ENCODE assay signal across 8 mouse cellular contexts in the genomic region with DNA sequence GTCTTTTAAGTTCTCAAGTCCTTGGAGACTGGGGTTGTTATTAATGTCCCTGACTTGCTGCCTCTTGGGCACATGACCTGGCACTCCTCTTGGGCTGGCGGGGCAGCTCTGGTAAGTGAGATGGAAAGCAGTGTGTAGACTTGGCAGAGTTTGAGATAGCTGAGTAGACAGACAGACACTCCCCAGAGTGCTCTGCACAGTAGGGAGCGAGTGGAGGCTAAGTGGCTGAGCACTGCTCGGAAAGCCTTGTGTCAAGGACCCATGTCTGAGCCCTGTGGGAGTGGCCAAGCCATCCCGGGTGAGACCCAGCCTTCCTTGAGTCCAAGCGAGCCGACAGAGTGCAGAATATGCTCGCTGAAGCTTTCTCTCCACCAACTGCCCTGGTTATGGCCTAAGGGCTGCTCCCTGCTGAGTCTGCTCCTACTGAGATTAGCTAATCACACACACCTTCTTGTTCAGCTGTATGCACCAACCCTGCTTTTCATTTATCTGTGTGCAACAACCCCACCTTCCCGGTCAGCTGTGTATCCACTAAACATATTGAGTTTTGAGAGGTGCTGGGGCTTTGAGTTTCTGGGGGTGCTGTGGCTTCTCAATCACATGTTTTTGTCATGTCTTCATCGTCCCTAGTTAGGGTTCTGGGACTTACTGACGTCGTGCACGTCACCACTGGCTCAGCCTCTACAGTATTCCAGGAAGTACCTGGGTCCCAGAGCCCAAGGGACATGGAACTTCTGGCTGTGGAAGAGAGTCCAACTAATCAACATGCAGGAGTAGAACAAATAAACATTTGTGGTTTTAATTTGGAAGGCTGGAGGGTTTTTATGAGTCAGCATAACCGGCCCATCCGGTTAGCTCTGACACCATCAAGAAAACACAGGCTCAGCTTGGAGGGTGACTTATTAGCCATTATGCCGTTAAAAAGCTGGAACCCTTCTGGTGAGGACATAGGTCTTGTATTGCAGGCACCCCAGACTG. TPM values are rescaled to one million over a fixed set of nuclear protein-coding genes. Genes with fewer than 3 reads are reported as not detected.
DNase-seq lines count a peak whose midpoint lies in the region; ATAC-seq lines count a peak whose summit lies in the region.

No protein-coding gene starts in this region.

- peak; percentile 36 to 74 for DNase-seq in urinary bladder, adult 18-20 months (ENCODE audit: low spot score in 2 of 2)
- no peak for DNase-seq in urinary bladder, adult 2 months (ENCODE audit: low spot score)
- peak; percentile 89 for DNase-seq in fibroblast of lung, adult 2 months (ENCODE audit: low read depth)
- DNase-seq in kidney, postnatal 36 days: peak; percentile 68 to 78
- DNase-seq in spleen, postnatal 10 days (ENCODE audit: low spot score in 2 of 2): peak; percentile 84
- DNase-seq in right cerebral cortex, postnatal 10 days (ENCODE audit: low spot score in 2 of 2): no peak

- no peaks in the 10 kb centered on the region for H3K27me3 ChIP-seq in midbrain, embryonic 16.5 days (ENCODE audit: control insufficient read depth, insufficient read depth, low read depth, low read length)

- no peaks in the 10 kb centered on the region for H3K9me3 ChIP-seq in midbrain, embryonic 16.5 days (replicated peaks; ENCODE audit: control insufficient read depth, low read length, poor library complexity, severe bottlenecking)

- no peak overlapping the region for H3K27ac ChIP-seq in midbrain, embryonic 16.5 days (ENCODE audit: low read length)

- no peak overlapping the region for H3K9ac ChIP-seq in midbrain, embryonic 16.5 days (ENCODE audit: low read depth, low read length)

- H3K36me3 ChIP-seq in midbrain, embryonic 16.5 days (ENCODE audit: control insufficient read depth, insufficient read depth, low read length): no peaks in the 10 kb centered on the region

- 75% methylated on average over 15 of the region's 15 CpGs for whole genome bisulfite sequencing in midbrain, embryonic 16.5 days

- H3K4me3 ChIP-seq in midbrain, embryonic 16.5 days (ENCODE audit: low read depth, low read length): no peak overlapping the region

- no peaks in the 10 kb centered on the region for H3K4me1 ChIP-seq in midbrain, embryonic 16.5 days (ENCODE audit: control insufficient read depth, insufficient read depth, low read length)

- ATAC-seq in granulocyte monocyte progenitor cell, adult 5-6 weeks (replicated peaks; ENCODE audit: poor library complexity, severe bottlenecking): no peak
- no peak for ATAC-seq in midbrain, embryonic 16.5 days

- H3K4me2 ChIP-seq in midbrain, embryonic 16.5 days (ENCODE audit: low read length): no peak overlapping the region

RNA-seq across cellular contexts. Expression of gene Cx3cl1, which starts 16.0 kb away (rescaled TPM):
- polyA plus RNA-seq in urinary bladder, adult 2 months (2012; rRNA removed): 20.6 and 27.3 TPM in 2 replicates
- total RNA-seq in granulocyte monocyte progenitor cell, adult 5-6 weeks (2014; fragmentation: Nextera tagmentation): 0.19 and 1.3 TPM in 2 replicates
- not detected in 2 replicates for total RNA-seq in granulocyte monocyte progenitor cell, adult 5-6 weeks (2017)
- polyA plus RNA-seq in midbrain, embryonic 16.5 days (2015; fragmentation: Nextera tagmentation; extraction: Ambion mirVana): 38.4 and 55.8 TPM in 2 replicates

RNA-seq across cellular contexts. Expression of gene Ccl17, which starts 22.4 kb away (rescaled TPM):
- 2.3 and 4.0 TPM in 2 replicates for polyA plus RNA-seq in urinary bladder, adult 2 months (2012; rRNA removed)
- total RNA-seq in granulocyte monocyte progenitor cell, adult 5-6 weeks (2014; fragmentation: Nextera tagmentation): not detected in 2 replicates
- total RNA-seq in granulocyte monocyte progenitor cell, adult 5-6 weeks (2017): not detected in 2 replicates
- 0.40 and 0.62 TPM in 2 replicates for polyA plus RNA-seq in midbrain, embryonic 16.5 days (2015; fragmentation: Nextera tagmentation; extraction: Ambion mirVana)

RNA-seq across cellular contexts. Expression of gene Ccl22, which starts 42.4 kb away (rescaled TPM):
- polyA plus RNA-seq in urinary bladder, adult 2 months (2012; rRNA removed): 1.6 and 2.3 TPM in 2 replicates
- total RNA-seq in granulocyte monocyte progenitor cell, adult 5-6 weeks (2014; fragmentation: Nextera tagmentation): not detected in 2 replicates
- not detected in 2 replicates for total RNA-seq in granulocyte monocyte progenitor cell, adult 5-6 weeks (2017)
- polyA plus RNA-seq in midbrain, embryonic 16.5 days (2015; fragmentation: Nextera tagmentation; extraction: Ambion mirVana): not detected in 2 replicates

RNA-seq across cellular contexts. Expression of gene Coq9, which starts 50.3 kb away (rescaled TPM):
- polyA plus RNA-seq in urinary bladder, adult 2 months (2012; rRNA removed): 62.3 and 72.1 TPM in 2 replicates
- 49.5 and 54.4 TPM in 2 replicates for total RNA-seq in granulocyte monocyte progenitor cell, adult 5-6 weeks (2014; fragmentation: Nextera tagmentation)
- 46.6 and 57.4 TPM in 2 replicates for total RNA-seq in granulocyte monocyte progenitor cell, adult 5-6 weeks (2017)
- polyA plus RNA-seq in midbrain, embryonic 16.5 days (2015; fragmentation: Nextera tagmentation; extraction: Ambion mirVana): 53.5 and 61.2 TPM in 2 replicates

RNA-seq across cellular contexts. Expression of gene Ciapin1, which starts 50.3 kb away (rescaled TPM):
- 22.0 and 27.7 TPM in 2 replicates for polyA plus RNA-seq in urinary bladder, adult 2 months (2012; rRNA removed)
- total RNA-seq in granulocyte monocyte progenitor cell, adult 5-6 weeks (2014; fragmentation: Nextera tagmentation): 45.7 and 48.0 TPM in 2 replicates
- total RNA-seq in granulocyte monocyte progenitor cell, adult 5-6 weeks (2017): 46.1 and 72.3 TPM in 2 replicates
- 188 and 194 TPM in 2 replicates for polyA plus RNA-seq in midbrain, embryonic 16.5 days (2015; fragmentation: Nextera tagmentation; extraction: Ambion mirVana)

Comparison
In these comparisons a context has a peak if more than half of its experiments do, and no peak if none do; other contexts are left out.
1. DNase-seq: peak in urinary bladder, adult 18-20 months (2 of 2), fibroblast of lung, adult 2 months (single experiment), kidney, postnatal 36 days (2 of 2) and spleen, postnatal 10 days (2 of 2); none in urinary bladder, adult 2 months (single experiment) and right cerebral cortex, postnatal 10 days (0 of 2).